Mouse (Mus musculus): ENCODE results near the gene Slc6a19.

DNA sequence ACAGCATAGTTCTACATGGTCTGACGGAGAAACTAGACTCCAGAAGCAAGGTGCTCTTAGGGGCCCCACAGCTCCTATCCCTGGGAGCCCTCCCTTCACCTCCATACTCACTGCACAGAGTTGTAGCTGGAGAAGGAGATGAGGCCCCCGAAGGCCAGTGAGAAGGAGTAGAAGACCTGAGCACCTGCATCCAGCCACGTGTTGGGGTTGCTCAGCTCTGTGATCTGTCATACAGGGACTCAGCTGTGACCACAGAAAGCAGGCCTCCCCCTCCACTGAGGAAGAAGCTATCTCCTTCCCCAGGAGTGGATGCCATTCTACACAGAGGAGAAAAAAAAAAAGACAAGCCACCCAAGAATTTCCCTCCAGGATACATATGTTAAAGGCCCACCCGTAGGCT is 15.7 kb downstream of the Slc6a19 start:
- TF ChIP-seq CTCF (IDR thresholded peaks at IDR 0.05; ENCODE audit: low read depth, low read length) = no peak
- no peak for TF ChIP-seq POLR2A (IDR thresholded peaks at IDR 0.05; ENCODE audit: borderline replicate concordance, low read depth, low read length)

Measured in bone marrow macrophage, adult 2 months (primary cell).